Mouse (Mus musculus) CD4-positive, CD25-positive, alpha-beta regulatory T cell, adult 2 months (primary cell): ENCODE data around the gene Ska2.

ENCODE experiments used
- DNase-seq: peaks from one replicate; pipeline ENCODE4 v3.0.0-alpha.2; 2012; ENCODE audit warnings: low read depth, low spot score

Ska2 gene

GRCm38 (mm10) chr11:87163751-87164150, 54.7 kb downstream of the Ska2 start:
- DNase-seq = no peak

GRCm38 (mm10) chr11:87173625-87174024, 64.6 kb downstream of the Ska2 start:
- no peak for DNase-seq
